Mouse (Mus musculus): ENCODE data around the gene Mon2.

Mon2 gene

GRCm38 (mm10) chr10:122961494-122961893, 114.8 kb downstream of the Mon2 start:
- DNase-seq, result no peak

- DNase-seq, result no peak
These were observed 115.6 kb downstream of the Mon2 start for GRCm38 (mm10) chr10:122960738-122961137.

- DNase-seq, result peak; percentile 34
These were observed 116.1 kb downstream of the Mon2 start for GRCm38 (mm10) chr10:122960216-122960615.

GRCm38 (mm10) chr10:122958699-122959098, 117.6 kb downstream of the Mon2 start:
- no peak for DNase-seq

GRCm38 (mm10) chr10:122957918-122958317, 118.4 kb downstream of the Mon2 start:
- no peak for DNase-seq

- peak; percentile 21 for DNase-seq
These were observed 122.7 kb downstream of the Mon2 start for GRCm38 (mm10) chr10:122953576-122953975.

- no peak for DNase-seq
These were observed 125.3 kb downstream of the Mon2 start for GRCm38 (mm10) chr10:122950966-122951365.

GRCm38 (mm10) chr10:122944888-122945287, 131.4 kb downstream of the Mon2 start:
- DNase-seq, result no peak

GRCm38 (mm10) chr10:122943824-122944223, 132.5 kb downstream of the Mon2 start:
- no peak for DNase-seq

GRCm38 (mm10) chr10:122942771-122943170, 133.5 kb downstream of the Mon2 start:
- DNase-seq, result no peak

Measured in right cerebral cortex, adult 18-20 months (tissue).